Mouse (Mus musculus): ENCODE results near the gene Lmtk3.

Gene Lmtk3

GRCm38 (mm10) chr7:45767500-45767899, 16.0 kb upstream of the Lmtk3 start:
- TF ChIP-seq GATA4 (IDR thresholded peaks at IDR 0.05; ENCODE audit: insufficient replicate concordance, low read length), result no peak

- no peak for TF ChIP-seq GATA4 (IDR thresholded peaks at IDR 0.05; ENCODE audit: insufficient replicate concordance, low read length)
Measured at GRCm38 (mm10) chr7:45770427-45771082, 13.0 kb upstream of the Lmtk3 start.

- no peak for TF ChIP-seq GATA4 (IDR thresholded peaks at IDR 0.05; ENCODE audit: insufficient replicate concordance, low read length)
Measured at GRCm38 (mm10) chr7:45771101-45771500, 12.4 kb upstream of the Lmtk3 start.

GRCm38 (mm10) chr7:45775237-45775636, 8.3 kb upstream of the Lmtk3 start:
- no peak for TF ChIP-seq GATA4 (IDR thresholded peaks at IDR 0.05; ENCODE audit: insufficient replicate concordance, low read length)

- TF ChIP-seq GATA4 (IDR thresholded peaks at IDR 0.05; ENCODE audit: insufficient replicate concordance, low read length), result no peak
Measured at GRCm38 (mm10) chr7:45779081-45779641, 4.4 kb upstream of the Lmtk3 start.

GRCm38 (mm10) chr7:45782271-45782670, 1.3 kb upstream of the Lmtk3 start:
- TF ChIP-seq GATA4 (IDR thresholded peaks at IDR 0.05; ENCODE audit: insufficient replicate concordance, low read length), result no peak

- TF ChIP-seq GATA4 (IDR thresholded peaks at IDR 0.05; ENCODE audit: insufficient replicate concordance, low read length), result no peak
Measured at GRCm38 (mm10) chr7:45784524-45785372, 1.2 kb downstream of the Lmtk3 start, which contains the start of gene Sult2b1. TSS of gene Sult2b1 (minus strand) at chr7:45784669.

- TF ChIP-seq GATA4 (IDR thresholded peaks at IDR 0.05; ENCODE audit: insufficient replicate concordance, low read length), result no peak
Measured at GRCm38 (mm10) chr7:45785388-45786135, 2.0 kb downstream of the Lmtk3 start.

GRCm38 (mm10) chr7:45786136-45786578, 2.6 kb downstream of the Lmtk3 start:
- no peak for TF ChIP-seq GATA4 (IDR thresholded peaks at IDR 0.05; ENCODE audit: insufficient replicate concordance, low read length)

GRCm38 (mm10) chr7:45786661-45787413, 3.3 kb downstream of the Lmtk3 start:
- no peak for TF ChIP-seq GATA4 (IDR thresholded peaks at IDR 0.05; ENCODE audit: insufficient replicate concordance, low read length)

GRCm38 (mm10) chr7:45787642-45788041, 4.1 kb downstream of the Lmtk3 start:
- no peak for TF ChIP-seq GATA4 (IDR thresholded peaks at IDR 0.05; ENCODE audit: insufficient replicate concordance, low read length)

- TF ChIP-seq GATA4 (IDR thresholded peaks at IDR 0.05; ENCODE audit: insufficient replicate concordance, low read length), result no peak
Measured at GRCm38 (mm10) chr7:45790721-45791120, 7.2 kb downstream of the Lmtk3 start.

- TF ChIP-seq GATA4 (IDR thresholded peaks at IDR 0.05; ENCODE audit: insufficient replicate concordance, low read length), result no peak
Measured at GRCm38 (mm10) chr7:45791756-45792490, 8.4 kb downstream of the Lmtk3 start.

- no peak for TF ChIP-seq GATA4 (IDR thresholded peaks at IDR 0.05; ENCODE audit: insufficient replicate concordance, low read length)
Measured at GRCm38 (mm10) chr7:45793240-45793639, 9.7 kb downstream of the Lmtk3 start.
